8 mouse cellular contexts compared by ENCODE assay signal in the genomic region with DNA sequence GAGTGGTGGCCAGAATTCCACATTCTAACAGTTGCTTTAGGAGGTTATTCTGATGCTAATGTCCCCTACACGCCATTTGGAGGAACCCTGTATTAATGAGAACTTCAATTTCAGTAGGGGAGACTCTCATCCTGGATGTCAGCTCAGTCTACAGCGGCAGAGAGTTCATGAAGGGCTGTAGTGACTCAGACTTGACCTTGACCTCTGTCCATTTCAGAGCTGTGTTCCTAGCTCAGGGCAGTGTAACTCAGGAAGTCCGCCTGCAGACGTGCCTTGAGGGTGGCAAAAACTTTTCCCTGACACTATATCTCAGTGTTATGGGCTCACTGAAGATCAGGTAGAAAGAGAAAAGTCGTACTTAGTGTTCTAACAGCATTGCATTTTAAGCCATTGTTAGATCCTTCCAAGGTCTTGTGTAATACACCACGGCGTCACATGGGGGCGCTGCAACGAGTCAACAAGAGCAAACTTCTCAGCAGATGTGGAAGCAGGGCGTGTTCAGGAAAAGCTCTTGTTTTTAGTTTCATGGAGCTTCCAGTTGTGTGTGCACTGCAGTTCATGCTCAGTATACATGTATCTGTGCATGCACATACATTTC.
DNase-seq lines count a peak whose midpoint lies in the region; ATAC-seq and TF ChIP-seq lines count a peak whose summit lies in the region.

No protein-coding gene starts in this region.

- ATAC-seq in hindbrain, embryonic 14.5 days (ENCODE audit: low FRiP score), result no peak

- H3K36me3 ChIP-seq in hindbrain, embryonic 10.5 days, result no peaks in the 10 kb centered on the region
- H3K36me3 ChIP-seq in hindbrain, embryonic 14.5 days (replicated peaks; ENCODE audit: control insufficient read depth, insufficient read depth), result no peaks in the 10 kb centered on the region

- peak; percentile 57 for TF ChIP-seq CTCF in bone marrow macrophage, adult 2 months (IDR thresholded peaks at IDR 0.05; ENCODE audit: low read depth, low read length)

- no peak overlapping the region for H3K4me2 ChIP-seq in hindbrain, embryonic 14.5 days (replicated peaks)

- H3K9ac ChIP-seq in hindbrain, embryonic 14.5 days, result no peak overlapping the region

- peak; percentile 59 for DNase-seq in hindbrain, embryonic 10.5 days (ENCODE audit: low spot score)
- no peak for DNase-seq in hindbrain, embryonic 14.5 days (ENCODE audit: low spot score)
- DNase-seq in B cell, adult 2 months, result peak; percentile 75 to 79
- DNase-seq in frontal cortex, postnatal 14 days (ENCODE audit: low spot score in 2 of 2), result peak; percentile 18 to 25
- DNase-seq in kidney, postnatal 36 days, result peak; percentile 33 to 80
- DNase-seq in lung, postnatal 25 days (ENCODE audit: low spot score), result peak; percentile 37
- peak; percentile 74 for DNase-seq in thymus, postnatal 4 days

- peaks cover 29% of the 10 kb centered on the region for H3K4me1 ChIP-seq in hindbrain, embryonic 10.5 days (replicated peaks)
- H3K4me1 ChIP-seq in hindbrain, embryonic 14.5 days (replicated peaks; ENCODE audit: control insufficient read depth, insufficient read depth, low read length), result no peaks in the 10 kb centered on the region
- 0 out of 2 replicates have a peak, but pooled peaks cover 3% of the 10 kb centered on the region for H3K4me1 ChIP-seq in bone marrow macrophage, adult 2 months (ENCODE audit: control insufficient read depth, insufficient read depth, low read length)

- peak overlapping the region; percentile 62; the same call in 1 of the 2 replicates for H3K27ac ChIP-seq in hindbrain, embryonic 10.5 days
- H3K27ac ChIP-seq in hindbrain, embryonic 14.5 days, result no peak overlapping the region
- no peak overlapping the region for H3K27ac ChIP-seq in bone marrow macrophage, adult 2 months (ENCODE audit: insufficient read depth, low read depth, low read length)

- no peak for TF ChIP-seq POLR2A in bone marrow macrophage, adult 2 months (IDR thresholded peaks at IDR 0.05; ENCODE audit: borderline replicate concordance, low read depth, low read length)

- no peaks in the 10 kb centered on the region for H3K9me3 ChIP-seq in hindbrain, embryonic 10.5 days
- H3K9me3 ChIP-seq in hindbrain, embryonic 14.5 days (ENCODE audit: control insufficient read depth, low read length), result no peaks in the 10 kb centered on the region

- no peak overlapping the region for H3K4me3 ChIP-seq in hindbrain, embryonic 10.5 days
- H3K4me3 ChIP-seq in hindbrain, embryonic 14.5 days (replicated peaks; ENCODE audit: low read length), result no peak overlapping the region
- no peak overlapping the region for H3K4me3 ChIP-seq in bone marrow macrophage, adult 2 months (ENCODE audit: insufficient read depth, low read length)

- H3K27me3 ChIP-seq in hindbrain, embryonic 10.5 days (ENCODE audit: insufficient read depth, poor library complexity, severe bottlenecking), result no peaks in the 10 kb centered on the region
- H3K27me3 ChIP-seq in hindbrain, embryonic 14.5 days (ENCODE audit: control insufficient read depth, insufficient read depth, low read length), result no peaks in the 10 kb centered on the region

- 42% methylated on average over 10 of the region's 10 CpGs for WGBS in hindbrain, embryonic 10.5 days
- WGBS in hindbrain, embryonic 14.5 days, result 40% methylated on average over 10 of the region's 10 CpGs
